Mouse (Mus musculus) kidney, embryonic 14.5 days (tissue): ENCODE data around the gene Egln2. TPM values are rescaled to one million over a fixed set of nuclear protein-coding genes. Genes with fewer than 3 reads are reported as not detected.

ENCODE experiments used
- ATAC-seq: fragments of 200-750 bp; cut with Nextera tagmentation; 2 replicates; pipeline ENCODE4 v1.8.0; 2017; ENCODE audit warnings: moderate number of reproducible peaks, mild to moderate bottlenecking, moderate TSS enrichment, moderate library complexity; ENCODE audit not compliant: low FRiP score, low TSS enrichment
- H3K27ac ChIP-seq: fragments of 300-500 bp; sonication (generic); 2 replicates; pipeline ENCODE4 v1.5.1; 2014; ENCODE audit warnings: low read depth, mild to moderate bottlenecking, low read length, moderate library complexity, mixed read lengths
- H3K27me3 ChIP-seq: fragments of 300-500 bp; sonication (generic); 2 replicates; pipeline ENCODE4 v1.6.1; 2014; ENCODE audit warnings: mild to moderate bottlenecking, low read length; ENCODE audit not compliant: control insufficient read depth, insufficient read depth
- H3K36me3 ChIP-seq: fragments of 300-500 bp; sonication (generic); 2 replicates; pipeline ENCODE4 v1.6.1; 2014; ENCODE audit warnings: low read length, mixed read lengths; ENCODE audit not compliant: control insufficient read depth, insufficient read depth
- H3K4me1 ChIP-seq: fragments of 300-500 bp; sonication (generic); 2 replicates; pipeline ENCODE4 v1.6.1; 2014; ENCODE audit warnings: low read length, mixed read lengths; ENCODE audit not compliant: control insufficient read depth, insufficient read depth
- H3K4me2 ChIP-seq: fragments of 300-500 bp; sonication (generic); replicated peaks from 2 replicates; pipeline ENCODE4 v1.6.1; 2014; ENCODE audit warnings: low read depth, mild to moderate bottlenecking, low read length
- H3K4me3 ChIP-seq: fragments of 300-500 bp; sonication (generic); 2 replicates; pipeline ENCODE4 v1.5.1; 2014; ENCODE audit warnings: mild to moderate bottlenecking, low read length
- H3K9ac ChIP-seq: fragments of 300-500 bp; sonication (generic); 2 replicates; pipeline ENCODE4 v1.6.1; 2014; ENCODE audit warnings: low read depth, mild to moderate bottlenecking, low read length, moderate library complexity
- H3K9me3 ChIP-seq: fragments of 300-500 bp; sonication (generic); 2 replicates; pipeline ENCODE4 v1.6.1; 2016; ENCODE audit warnings: low read length; ENCODE audit not compliant: control insufficient read depth
- WGBS: fragments of 180-500 bp; shearing (Covaris S2); extraction: QIAGEN DNeasy Blood & Tissue Kit; methylation state at CpG from one replicate; pipeline ENCODE4 v1.1.7; 2014; 5-methylcytosine and 5-hydroxymethylcytosine counted together
- polyA plus RNA-seq: library from polyadenylated mRNA; unstranded; fragments of >200 nt; fragmentation: Nextera tagmentation; extraction: Ambion mirVana; gene quantifications from 2 replicates; pipeline ENCODE4 v1.2.1, GENCODE M21; 2014

The Egln2 gene
- polyA plus RNA-seq, 1 experiment from 2014 or later: 37.8 TPM

DNA sequence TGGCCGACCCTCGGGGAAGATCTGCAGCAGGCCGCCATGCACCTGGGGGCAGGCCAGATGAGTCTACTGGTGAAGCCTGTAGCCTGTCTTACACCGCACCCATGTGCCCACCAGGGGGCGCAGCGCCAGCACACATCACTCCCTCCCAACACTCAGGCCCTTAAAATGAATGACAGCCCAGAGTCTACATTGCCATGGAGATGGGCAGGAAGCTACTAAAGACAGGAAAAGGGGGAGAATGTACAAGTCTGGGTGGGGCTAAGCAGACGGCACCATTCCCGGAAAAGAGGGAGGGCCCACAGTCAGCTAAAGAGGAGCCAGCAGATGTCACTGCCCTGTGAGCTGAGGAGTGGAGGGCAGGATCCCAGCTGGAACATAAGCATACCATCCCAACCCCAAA, 6.7 kb downstream of the Egln2 start:
- Histone ChIP-seq H3K4me3 (no peak overlapping the region), H3K36me3 (peaks cover 60% of the 10 kb centered on the region), H3K4me1 (peaks cover 30% of the 10 kb centered on the region), H3K4me2 (no peak overlapping the region), H3K9me3 (no peaks in the 10 kb centered on the region), H3K9ac (no peak overlapping the region), H3K27me3 (no peaks in the 10 kb centered on the region), H3K27ac (no peak overlapping the region)
- peak; percentile 92 for ATAC-seq
- WGBS: 11% methylated on average over 8 of the region's 8 CpGs

DNA sequence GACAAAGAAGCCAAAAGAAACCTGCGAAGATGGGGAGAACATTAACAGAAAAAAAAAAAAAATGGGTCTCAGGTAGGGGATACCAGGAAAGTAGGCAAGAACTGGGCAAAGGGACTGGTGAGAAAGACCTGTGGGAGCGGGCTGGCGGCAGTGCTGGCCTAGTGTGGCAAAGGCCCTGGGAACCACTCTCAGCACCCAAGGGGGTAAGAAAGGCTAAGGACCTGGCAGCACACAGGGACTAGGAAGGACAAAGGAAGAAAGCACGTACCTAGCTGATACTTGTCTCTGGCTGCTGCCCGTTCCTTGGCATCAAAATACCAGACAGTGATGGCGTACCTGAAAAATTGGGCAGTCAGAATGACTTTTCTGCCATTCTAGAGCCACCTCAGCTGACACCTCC, 7.3 kb downstream of the Egln2 start:
- H3K36me3 ChIP-seq: peaks cover 54% of the 10 kb centered on the region
- WGBS: 88% methylated on average over 6 of the region's 6 CpGs
- H3K27me3 ChIP-seq: no peaks in the 10 kb centered on the region
- no peak for ATAC-seq
- peaks cover 24% of the 10 kb centered on the region for H3K4me1 ChIP-seq
- no peak overlapping the region for H3K4me2 ChIP-seq
- no peaks in the 10 kb centered on the region for H3K9me3 ChIP-seq
- H3K27ac ChIP-seq: no peak overlapping the region
- no peak overlapping the region for H3K9ac ChIP-seq
- no peak overlapping the region for H3K4me3 ChIP-seq

DNA sequence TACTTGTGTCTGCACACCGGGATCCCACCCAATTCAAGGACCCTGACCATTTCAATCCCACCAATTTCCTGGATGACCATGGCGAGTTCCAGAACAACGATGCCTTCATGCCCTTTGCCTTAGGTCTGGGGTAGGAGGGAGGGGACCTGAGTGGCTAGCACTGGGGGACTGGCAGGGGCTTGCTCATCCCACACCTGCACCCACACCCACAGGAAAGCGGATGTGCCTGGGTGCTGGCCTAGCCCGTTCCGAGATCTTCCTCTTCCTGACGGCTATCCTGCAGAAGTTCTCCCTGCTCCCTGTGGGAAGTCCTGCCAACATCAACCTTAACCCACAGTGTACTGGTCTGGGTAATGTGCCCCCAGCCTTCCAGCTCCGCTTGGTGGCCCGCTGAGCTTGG, 8.4 kb downstream of the Egln2 start:
- Histone ChIP-seq H3K4me2 (no peak overlapping the region), H3K9ac (no peak overlapping the region), H3K4me1 (peaks cover 13% of the 10 kb centered on the region; the same call in 1 of the 2 replicates), H3K4me3 (no peak overlapping the region), H3K9me3 (no peaks in the 10 kb centered on the region), H3K27ac (no peak overlapping the region), H3K36me3 (peaks cover 46% of the 10 kb centered on the region), H3K27me3 (no peaks in the 10 kb centered on the region)
- 98% methylated on average over 9 of the region's 9 CpGs for WGBS
- no peak for ATAC-seq

DNA sequence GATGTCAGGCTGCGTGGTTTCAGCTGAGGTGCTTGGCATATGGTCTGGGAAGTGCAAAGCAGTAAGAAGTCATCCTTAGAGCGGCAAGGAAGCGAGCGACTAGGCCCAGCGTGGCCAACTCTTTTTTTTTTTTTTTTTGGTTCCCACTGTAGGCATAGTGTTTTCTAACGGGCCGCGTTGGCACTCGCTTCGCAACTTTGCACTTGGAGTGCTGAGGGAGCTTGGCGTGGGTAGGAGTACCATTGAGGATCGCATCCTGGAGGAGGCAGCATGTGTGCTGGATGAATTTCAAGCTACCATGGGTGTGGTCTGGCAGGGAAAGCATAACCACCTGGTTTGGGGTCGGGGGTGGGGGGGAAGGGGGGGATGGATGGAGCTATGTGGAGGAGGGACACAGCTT, 10.6 kb downstream of the Egln2 start:
- no peak for ATAC-seq
- no peak overlapping the region for H3K4me2 ChIP-seq
- no peak overlapping the region for H3K27ac ChIP-seq
- H3K4me1 ChIP-seq: 0 out of 2 replicates have a peak, but pooled peaks cover 2% of the 10 kb centered on the region
- 84% methylated on average over 13 of the region's 13 CpGs for WGBS
- no peak overlapping the region for H3K9ac ChIP-seq
- no peak overlapping the region for H3K4me3 ChIP-seq
- H3K27me3 ChIP-seq: no peaks in the 10 kb centered on the region
- no peaks in the 10 kb centered on the region for H3K9me3 ChIP-seq
- peaks cover 26% of the 10 kb centered on the region for H3K36me3 ChIP-seq

DNA sequence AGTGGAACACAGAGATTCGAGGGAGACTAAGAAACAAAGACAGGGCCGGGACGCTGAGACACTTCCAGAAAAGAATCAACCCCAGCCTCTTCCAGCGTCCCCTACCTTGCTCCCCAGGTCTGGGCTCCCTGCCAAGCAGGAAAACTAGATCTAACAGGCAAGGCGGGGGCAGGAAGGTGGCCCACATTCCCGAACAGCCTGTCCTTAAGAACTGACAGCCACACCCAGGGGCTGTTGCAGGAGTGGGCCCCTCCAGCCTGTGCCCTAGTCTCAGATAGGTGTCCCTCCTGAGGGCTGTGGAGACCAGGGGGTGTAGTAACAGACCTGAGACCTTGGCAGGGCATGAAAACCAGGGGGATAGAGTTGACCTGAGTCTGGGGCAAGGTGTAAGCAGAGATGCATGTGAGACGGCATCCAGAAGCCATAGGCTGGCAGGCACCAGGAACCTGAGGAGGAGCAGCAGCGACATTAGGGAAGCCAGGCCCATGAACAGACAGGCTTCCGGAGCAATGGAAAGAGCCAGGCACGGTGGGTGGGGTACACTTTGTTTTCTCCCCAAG, 13.3 kb downstream of the Egln2 start, which contains the start of gene Cyp2t4:
Gene Cyp2t4, plus strand, starts transcription at position 510 of the 560 bp plus-strand sequence.
- no peak within 1 kb of the TSS for H3K4me3 ChIP-seq
- no peak within 1 kb of the TSS for H3K4me2 ChIP-seq
- ATAC-seq: 0 out of 2 replicates have a peak, but pooled peaks have one; percentile 18
- no peak within 1 kb of the TSS; the same call in 1 of the 2 replicates for H3K27ac ChIP-seq
- H3K4me1 ChIP-seq: no peaks in the 10 kb centered on the region
- no peaks in the 10 kb centered on the region for H3K27me3 ChIP-seq
- H3K36me3 ChIP-seq: peaks cover 12% of the 10 kb centered on the region
- no peaks in the 10 kb centered on the region for H3K9me3 ChIP-seq
- H3K9ac ChIP-seq: no peak within 1 kb of the TSS
- WGBS: 60% methylated on average over 10 of the region's 10 CpGs

DNA sequence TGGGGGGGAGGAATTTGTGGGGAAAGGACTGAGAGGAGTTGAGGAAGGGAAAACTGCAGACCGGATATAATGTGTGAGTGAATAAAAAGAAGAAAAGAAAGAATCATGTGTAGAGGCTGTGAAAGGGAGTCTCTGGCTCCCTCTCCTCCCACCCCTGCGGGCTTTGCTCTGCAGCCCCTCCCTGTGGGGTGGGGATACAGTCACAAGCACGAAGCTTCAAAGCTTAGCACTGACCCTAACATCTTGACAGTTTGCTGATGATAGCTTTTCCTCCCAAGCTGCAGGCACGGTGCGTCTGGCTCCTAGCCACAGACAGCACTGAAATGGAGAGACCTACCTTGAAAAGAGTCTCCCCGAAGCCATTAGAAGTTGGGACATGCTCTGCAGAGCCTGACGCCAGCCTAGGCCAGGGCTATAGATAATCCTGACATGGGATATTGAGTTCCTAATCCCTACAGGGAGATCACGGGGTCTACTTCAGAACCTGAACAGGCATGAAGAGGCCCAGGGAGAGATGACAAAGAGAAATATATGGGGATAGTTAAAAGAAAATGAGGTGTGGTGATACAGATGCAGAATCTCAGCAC, 30.1 kb downstream of the Egln2 start:
- no peak overlapping the region for H3K4me2 ChIP-seq
- whole genome bisulfite sequencing: 33% methylated on average over 8 of the region's 8 CpGs
- no peaks in the 10 kb centered on the region for H3K27me3 ChIP-seq
- H3K36me3 ChIP-seq: no peaks in the 10 kb centered on the region
- ATAC-seq: peak; percentile 56; the same call in 1 of the 2 replicates
- H3K27ac ChIP-seq: no peak overlapping the region
- H3K4me3 ChIP-seq: no peak overlapping the region
- no peak overlapping the region for H3K9ac ChIP-seq
- H3K9me3 ChIP-seq: peaks cover 5% of the 10 kb centered on the region
- H3K4me1 ChIP-seq: no peaks in the 10 kb centered on the region

DNA sequence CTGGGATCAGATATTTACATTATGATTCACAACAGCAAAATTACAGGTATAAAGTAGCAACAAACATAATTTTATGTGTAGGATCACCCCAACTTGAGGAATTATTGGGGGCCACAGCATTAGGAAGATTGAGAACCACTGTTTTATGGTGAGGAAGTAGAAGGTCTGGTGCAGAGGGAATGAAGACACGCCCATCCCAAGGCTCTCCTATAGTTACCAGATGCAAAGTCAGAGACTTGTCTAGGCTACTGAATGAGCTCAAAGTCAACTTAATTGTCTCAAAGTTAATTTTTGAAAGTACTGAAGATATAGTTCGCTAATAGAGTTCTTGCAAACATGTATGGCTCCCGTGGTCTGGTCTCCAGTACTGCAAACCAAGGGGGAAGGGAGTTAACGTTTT, 32.8 kb downstream of the Egln2 start:
- no peak for ATAC-seq
- 81% methylated on average over 4 of the region's 4 CpGs for WGBS
- Histone ChIP-seq H3K9ac (no peak overlapping the region), H3K4me3 (no peak overlapping the region), H3K36me3 (no peaks in the 10 kb centered on the region), H3K4me2 (no peak overlapping the region), H3K27ac (no peak overlapping the region), H3K27me3 (no peaks in the 10 kb centered on the region), H3K9me3 (peaks cover 2% of the 10 kb centered on the region; the same call in 1 of the 2 replicates), H3K4me1 (no peaks in the 10 kb centered on the region)

DNA sequence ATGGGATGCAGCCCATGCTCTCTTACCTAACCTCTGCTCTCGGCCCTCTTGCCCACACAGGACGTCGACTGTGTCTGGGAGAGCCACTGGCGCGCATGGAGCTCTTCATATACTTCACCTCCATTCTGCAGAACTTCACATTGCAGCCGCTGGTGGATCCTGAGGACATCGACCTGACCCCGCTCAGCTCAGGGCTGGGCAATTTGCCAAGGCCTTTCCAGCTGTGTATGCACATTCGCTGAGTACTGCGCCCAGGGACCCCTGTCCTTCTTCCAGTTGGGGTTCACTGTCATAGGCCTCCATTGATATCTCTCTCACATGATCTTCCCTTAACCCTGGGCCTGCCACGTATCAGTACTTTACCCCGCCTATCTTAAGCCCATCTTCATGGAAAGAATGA, 33.4 kb downstream of the Egln2 start:
- no peaks in the 10 kb centered on the region for H3K27me3 ChIP-seq
- no peak overlapping the region for H3K4me3 ChIP-seq
- ATAC-seq: no peak
- peaks cover 2% of the 10 kb centered on the region; the same call in 1 of the 2 replicates for H3K9me3 ChIP-seq
- no peak overlapping the region; the same call in 1 of the 2 replicates for H3K4me2 ChIP-seq
- 68% methylated on average over 12 of the region's 12 CpGs for WGBS
- no peak overlapping the region for H3K9ac ChIP-seq
- no peaks in the 10 kb centered on the region for H3K36me3 ChIP-seq
- H3K27ac ChIP-seq: no peak overlapping the region
- no peaks in the 10 kb centered on the region for H3K4me1 ChIP-seq

DNA sequence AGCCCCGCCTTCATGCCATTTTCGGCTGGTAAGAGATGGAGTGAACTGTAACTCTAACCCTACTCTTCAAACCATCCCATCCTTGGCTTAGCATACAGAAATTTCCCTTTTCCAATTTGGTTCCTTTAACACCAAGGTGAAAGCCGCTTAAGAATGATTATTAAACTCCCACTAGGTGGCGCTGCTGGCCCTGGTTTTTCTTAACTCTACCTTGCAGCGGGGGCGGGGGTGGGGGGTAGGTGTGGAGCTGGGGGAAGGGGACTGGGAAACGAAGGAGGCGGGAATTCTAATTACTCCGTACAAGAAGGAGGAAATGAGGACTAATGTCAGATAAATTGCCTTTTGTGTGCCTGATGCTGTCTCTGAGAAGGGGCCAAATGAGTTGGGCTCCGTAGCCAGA, 34.0 kb downstream of the Egln2 start:
- no peak for ATAC-seq
- no peak overlapping the region for H3K9ac ChIP-seq
- peaks cover 2% of the 10 kb centered on the region; the same call in 1 of the 2 replicates for H3K9me3 ChIP-seq
- H3K4me1 ChIP-seq: no peaks in the 10 kb centered on the region
- 10% methylated on average over 10 of the region's 10 CpGs for WGBS
- H3K4me3 ChIP-seq: no peak overlapping the region
- no peaks in the 10 kb centered on the region for H3K36me3 ChIP-seq
- H3K27ac ChIP-seq: no peak overlapping the region
- H3K27me3 ChIP-seq: no peaks in the 10 kb centered on the region
- H3K4me2 ChIP-seq: peak overlapping the region; percentile 3
